Comparison of ENCODE assay signal across 9 mouse cellular contexts in genomic region chr2:31667332-31667731, GRCm38 (mm10). TPM values are rescaled to one million over a fixed set of nuclear protein-coding genes. Genes with fewer than 3 reads are reported as not detected.
DNase-seq lines count a peak whose midpoint lies in the region; ATAC-seq and TF ChIP-seq lines count a peak whose summit lies in the region.
"Had no signal": no experiment of that assay in that cellular context is flagged by ENCODE, and none has a peak within 500 bp of the region (broad histone marks: within the 10 kb centered on the region; RNA-seq: fewer than 3 reads in every experiment).

No protein-coding gene starts in this region.

- no peak for TF ChIP-seq POLR2A in thymus, adult 2 months (IDR thresholded peaks at IDR 0.05; ENCODE audit: control insufficient read depth, extremely low read depth, insufficient read depth, low read length, poor library complexity)

- DNase-seq in heart, postnatal 14 days: peak; percentile 25 to 35
- DNase-seq in thymus, postnatal 36 days: peak; percentile 17 to 25
- no peak for DNase-seq in thymus, adult 2 months
- DNase-seq in hindbrain, postnatal 0 days (ENCODE audit: low spot score): peak; percentile 64
- no peak for DNase-seq in frontal cortex, adult 2 months (ENCODE audit: extremely low spot score in 1 of 2, low spot score in 1 of 2)
- DNase-seq in spleen, postnatal 4 days (ENCODE audit: low spot score in 2 of 2): no peak
- no peak for DNase-seq in cerebellum, adult 9-11 months

- no peak overlapping the region for H3K4me2 ChIP-seq in heart, embryonic 12.5 days
- H3K4me2 ChIP-seq in hindbrain, postnatal 0 days (ENCODE audit: low read depth, low read length): no peak overlapping the region

- ATAC-seq in heart, embryonic 12.5 days (ENCODE audit: insufficient number of reproducible peaks, low FRiP score): no peak
- no peak for ATAC-seq in hindbrain, postnatal 0 days

- H3K27me3 ChIP-seq in heart, embryonic 12.5 days (replicated peaks): peaks cover 30% of the 10 kb centered on the region
- H3K27me3 ChIP-seq in thymus, adult 2 months (ENCODE audit: control insufficient read depth, insufficient read depth, low read length): no peaks in the 10 kb centered on the region
- H3K27me3 ChIP-seq in hindbrain, postnatal 0 days (ENCODE audit: insufficient read depth, low read length): peaks cover 6% of the 10 kb centered on the region; the same call in 1 of the 2 replicates

- H3K9ac ChIP-seq in heart, embryonic 12.5 days: no peak overlapping the region
- no peak overlapping the region for H3K9ac ChIP-seq in hindbrain, postnatal 0 days (replicated peaks; ENCODE audit: low read length)

- no peak overlapping the region for H3K27ac ChIP-seq in heart, embryonic 12.5 days (ENCODE audit: poor library complexity, severe bottlenecking)
- H3K27ac ChIP-seq in thymus, adult 2 months (ENCODE audit: control insufficient read depth, insufficient read depth, low read length): no peak overlapping the region
- no peak overlapping the region for H3K27ac ChIP-seq in hindbrain, postnatal 0 days

- H3K4me1 ChIP-seq in heart, embryonic 12.5 days (replicated peaks): peaks cover 10% of the 10 kb centered on the region
- peaks cover 4% of the 10 kb centered on the region for H3K4me1 ChIP-seq in thymus, adult 2 months (replicated peaks; ENCODE audit: control insufficient read depth, insufficient read depth, low read length)
- no peaks in the 10 kb centered on the region for H3K4me1 ChIP-seq in hindbrain, postnatal 0 days (ENCODE audit: insufficient read depth, low read length)

- no peak for TF ChIP-seq CTCF in thymus, adult 2 months (IDR thresholded peaks at IDR 0.05; ENCODE audit: borderline replicate concordance, control insufficient read depth, extremely low read depth, insufficient read depth, low read length, poor library complexity)
- peak; percentile 74 for TF ChIP-seq CTCF in hindbrain, postnatal 0 days (IDR thresholded peaks at IDR 0.05; ENCODE audit: low read depth)

- H3K4me3 ChIP-seq in heart, embryonic 12.5 days: no peak overlapping the region
- no peak overlapping the region for H3K4me3 ChIP-seq in thymus, adult 2 months (ENCODE audit: control insufficient read depth, insufficient read depth, low read length)
- no peak overlapping the region for H3K4me3 ChIP-seq in hindbrain, postnatal 0 days (ENCODE audit: low read length)

- intact Hi-C loops in heart, postnatal 14 days (cut with DNase I): no loop called here

- 27% methylated on average over 4 of the region's 4 CpGs for WGBS in heart, embryonic 12.5 days
- WGBS in thymus, adult 2 months: 49% methylated on average over 4 of the region's 4 CpGs
- WGBS in hindbrain, postnatal 0 days: 22% methylated on average over 4 of the region's 4 CpGs

- H3K36me3 ChIP-seq in heart, embryonic 12.5 days: peaks cover 1% of the 10 kb centered on the region; the same call in 1 of the 2 replicates
- no peaks in the 10 kb centered on the region for H3K36me3 ChIP-seq in thymus, adult 2 months (ENCODE audit: control insufficient read depth, insufficient read depth, low read length)
- no peaks in the 10 kb centered on the region for H3K36me3 ChIP-seq in hindbrain, postnatal 0 days (ENCODE audit: insufficient read depth, low read length)

- no peaks in the 10 kb centered on the region for H3K9me3 ChIP-seq in heart, embryonic 12.5 days (replicated peaks)
- H3K9me3 ChIP-seq in hindbrain, postnatal 0 days (ENCODE audit: low read length): no peaks in the 10 kb centered on the region

RNA-seq across cellular contexts. Expression of gene Exosc2, which starts 3.2 kb away (rescaled TPM):
- 1 to 10 TPM; 9.1 to 9.2 TPM for total RNA-seq in heart, postnatal 14 days (2021)
- 38.2 and 38.4 TPM in 2 replicates for polyA plus RNA-seq in heart, embryonic 12.5 days (2016; fragmentation: Nextera tagmentation; extraction: Ambion mirVana)
- polyA plus RNA-seq in thymus, adult 2 months (2012; rRNA removed): 24.2 and 27.9 TPM in 2 replicates
- total RNA-seq in hindbrain, postnatal 0 days (2014; rRNA removed): 17.2 and 31.1 TPM in 2 replicates
- 35.6 and 36.5 TPM in 2 replicates for polyA plus RNA-seq in hindbrain, postnatal 0 days (2015; fragmentation: Nextera tagmentation; extraction: Ambion mirVana)
- polyA plus RNA-seq in frontal cortex, adult 2 months (2012; rRNA removed): 27.4 and 31.0 TPM in 2 replicates

RNA-seq across cellular contexts. Expression of gene Abl1, which starts 20.8 kb away (rescaled TPM):
- total RNA-seq in heart, postnatal 14 days (2021): 10 to 100 TPM; 43.1 to 45.7 TPM
- polyA plus RNA-seq in heart, embryonic 12.5 days (2016; fragmentation: Nextera tagmentation; extraction: Ambion mirVana): 41.2 and 41.8 TPM in 2 replicates
- polyA plus RNA-seq in thymus, adult 2 months (2012; rRNA removed): 93.4 and 105 TPM in 2 replicates
- total RNA-seq in hindbrain, postnatal 0 days (2014; rRNA removed): 52.1 and 57.5 TPM in 2 replicates
- 11.3 and 13.1 TPM in 2 replicates for polyA plus RNA-seq in hindbrain, postnatal 0 days (2015; fragmentation: Nextera tagmentation; extraction: Ambion mirVana)
- 35.2 and 39.5 TPM in 2 replicates for polyA plus RNA-seq in frontal cortex, adult 2 months (2012; rRNA removed)

RNA-seq across cellular contexts. Expression of gene Prdm12, which starts 27.5 kb away (rescaled TPM):
- total RNA-seq in heart, postnatal 14 days (2021): not detected
- 0.08 TPM in 1 of 2 replicates, not detected in the other for polyA plus RNA-seq in heart, embryonic 12.5 days (2016; fragmentation: Nextera tagmentation; extraction: Ambion mirVana)
- polyA plus RNA-seq in thymus, adult 2 months (2012; rRNA removed): 0.04 and 0.06 TPM in 2 replicates
- total RNA-seq in hindbrain, postnatal 0 days (2014; rRNA removed): not detected in 2 replicates
- polyA plus RNA-seq in hindbrain, postnatal 0 days (2015; fragmentation: Nextera tagmentation; extraction: Ambion mirVana): 0.16 and 0.24 TPM in 2 replicates
- polyA plus RNA-seq in frontal cortex, adult 2 months (2012; rRNA removed): 0.21 and 0.46 TPM in 2 replicates
- total RNA-seq: heart, postnatal 25 days had no signal

Comparison
In these comparisons a context has a peak if more than half of its experiments do, and no peak if none do; other contexts are left out.
1. DNase-seq: peak in heart, postnatal 14 days (2 of 2), thymus, postnatal 36 days (2 of 2) and hindbrain, postnatal 0 days (single experiment); none in thymus, adult 2 months (single experiment), frontal cortex, adult 2 months (0 of 2), spleen, postnatal 4 days (0 of 2) and cerebellum, adult 9-11 months (single experiment).